In genomic region chr15:9276838-9277295, GRCm38 (mm10) we compare ENCODE assay signal across 22 mouse cellular contexts. TPM values are rescaled to one million over a fixed set of nuclear protein-coding genes. Genes with fewer than 3 reads are reported as not detected.
"Had no signal": no experiment of that assay in that cellular context is flagged by ENCODE, and none has a peak within 500 bp of the region (broad histone marks: within the 10 kb centered on the region; RNA-seq: fewer than 3 reads in every experiment).

TSS of gene Ugt3a1 (plus strand) at chr15:9276888.

- H3K9me3 ChIP-seq: neural tube, embryonic 13.5 days; neural tube, embryonic 15.5 days; stomach, embryonic 15.5 days had no signal

- H3K27me3 ChIP-seq: neural tube, embryonic 13.5 days; neural tube, embryonic 15.5 days; stomach, embryonic 15.5 days had no signal

- H3K9ac ChIP-seq: neural tube, embryonic 13.5 days; neural tube, embryonic 15.5 days; stomach, embryonic 15.5 days had no signal

- H3K4me3 ChIP-seq: neural tube, embryonic 13.5 days; neural tube, embryonic 15.5 days; stomach, embryonic 15.5 days had no signal

- H3K4me1 ChIP-seq: neural tube, embryonic 13.5 days; neural tube, embryonic 15.5 days; stomach, embryonic 15.5 days had no signal

- H3K4me2 ChIP-seq: neural tube, embryonic 13.5 days; neural tube, embryonic 15.5 days; stomach, embryonic 15.5 days had no signal

- H3K36me3 ChIP-seq: neural tube, embryonic 13.5 days; neural tube, embryonic 15.5 days; stomach, embryonic 15.5 days had no signal

- H3K27ac ChIP-seq: neural tube, embryonic 13.5 days; neural tube, embryonic 15.5 days; stomach, embryonic 15.5 days; stomach, postnatal 0 days had no signal

- DNase-seq: retina, postnatal 1 day; right cerebral cortex, adult 18-20 months; right cerebral cortex, postnatal 14 days; right cerebral cortex, postnatal 25 days; right cerebral cortex, postnatal 4 days; spleen, adult 18-20 months; thymus, adult 18-20 months; thymus, adult 2 months; thymus, postnatal 14 days; thymus, postnatal 25 days; thymus, postnatal 36 days; thymus, postnatal 4 days had no signal

RNA-seq across cellular contexts. Expression of gene Ugt3a1, which starts in this region (rescaled TPM):
- total RNA-seq: neutrophil, adult 5-6 weeks had no signal
- polyA plus RNA-seq: neural tube, embryonic 13.5 days; neural tube, embryonic 14.5 days; neural tube, embryonic 15.5 days; small intestine, adult 2 months; stomach, embryonic 14.5 days; stomach, postnatal 0 days; thymus, postnatal 0 days; urinary bladder, adult 2 months had no signal
